Mouse (Mus musculus): ENCODE measurements around the gene Shld1. TPM values are rescaled to one million over a fixed set of nuclear protein-coding genes. Genes with fewer than 3 reads are reported as not detected.

Gene Shld1
- total RNA-seq, 2 experiments from 2014 or later: 6.2 to 6.9 TPM

GRCm38 (mm10) chr2:132716154-132716553 is 29.4 kb downstream of the Shld1 start:
- peak; percentile 71 for DNase-seq
- TF ChIP-seq CTCF (IDR thresholded peaks at IDR 0.05): peak; percentile 81
- Histone ChIP-seq H3K27ac (peak overlapping the region; percentile 61), H3K4me3 (no peak overlapping the region)
- intact Hi-C loops (cut with DNase I): loop anchor here (1.0 kb wide), 1 partner anchor 200 kb away; no protein-coding TSS in a partner anchor

- H3K27ac ChIP-seq: peak overlapping the region; percentile 61; the same call in 1 of the 2 replicates
- TF ChIP-seq CTCF (IDR thresholded peaks at IDR 0.05): no peak
- intact Hi-C loops (cut with DNase I): loop anchor here (1.0 kb wide), 1 partner anchor 201 kb away; no protein-coding TSS in a partner anchor
- H3K4me3 ChIP-seq: no peak overlapping the region
- DNase-seq: no peak
Measured at GRCm38 (mm10) chr2:132716901-132717536, 30.3 kb downstream of the Shld1 start.

GRCm38 (mm10) chr2:132717537-132717912 is 30.8 kb downstream of the Shld1 start:
- no peak for DNase-seq
- H3K4me3 ChIP-seq: no peak overlapping the region
- intact Hi-C loops (cut with DNase I): no loop called here
- TF ChIP-seq CTCF (IDR thresholded peaks at IDR 0.05): no peak
- no peak overlapping the region for H3K27ac ChIP-seq

DNA sequence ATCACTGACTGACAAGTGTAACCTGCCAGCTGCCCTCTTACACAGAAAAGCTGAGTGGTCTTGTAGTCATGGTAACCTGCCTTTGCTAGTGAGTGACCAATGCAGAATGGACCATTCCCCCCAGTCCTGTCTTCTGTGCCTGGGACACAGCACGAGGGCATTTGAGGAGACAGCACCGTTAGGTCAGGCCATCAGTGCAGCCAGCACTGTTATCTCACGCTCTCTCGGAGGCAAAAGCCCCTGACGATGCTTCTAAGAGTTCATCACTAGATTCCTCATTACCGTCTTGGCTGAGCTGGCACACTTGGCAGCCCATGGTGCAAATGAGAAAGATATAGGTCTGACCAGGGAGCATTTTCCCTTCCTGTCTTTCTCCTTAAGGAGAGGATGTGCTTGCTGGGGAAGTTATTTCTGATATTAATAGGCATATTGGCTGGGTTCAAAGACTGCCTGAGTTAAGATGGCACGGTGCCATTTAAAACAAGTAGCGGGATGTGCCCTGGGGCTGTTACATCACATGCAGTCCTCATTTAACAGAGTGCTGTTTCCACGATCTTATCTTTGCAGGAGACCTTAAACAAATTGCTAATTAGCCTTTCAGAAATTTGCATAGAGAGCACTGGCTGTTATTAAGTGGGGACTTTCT is 34.3 kb downstream of the Shld1 start:
- DNase-seq: no peak
- intact Hi-C loops (cut with DNase I): no loop called here
- no peak for TF ChIP-seq CTCF (IDR thresholded peaks at IDR 0.05)
- H3K4me3 ChIP-seq: no peak overlapping the region
- no peak overlapping the region for H3K27ac ChIP-seq

DNA sequence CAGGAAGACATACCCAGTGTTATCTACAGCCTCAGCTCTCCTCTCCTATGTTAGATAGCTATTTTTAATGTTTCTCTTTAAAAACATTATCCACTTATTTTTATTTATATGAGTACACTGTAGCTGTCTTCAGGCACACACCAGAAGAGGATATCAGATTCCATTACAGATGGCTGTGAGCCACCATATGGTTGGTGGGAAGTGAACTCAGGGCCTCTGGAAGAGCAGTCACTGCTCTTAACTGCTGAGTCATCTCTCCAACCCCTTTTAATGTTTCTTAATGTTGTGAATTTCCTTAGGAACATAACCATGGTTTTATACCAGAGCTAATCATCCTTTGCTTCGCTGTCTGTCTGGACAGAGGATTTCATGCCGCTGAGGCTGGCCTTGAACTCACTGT is 35.1 kb downstream of the Shld1 start:
- no peak overlapping the region for H3K27ac ChIP-seq
- no peak for TF ChIP-seq CTCF (IDR thresholded peaks at IDR 0.05)
- no peak for DNase-seq
- intact Hi-C loops (cut with DNase I): no loop called here
- H3K4me3 ChIP-seq: no peak overlapping the region

GRCm38 (mm10) chr2:132723958-132724431 is 37.3 kb downstream of the Shld1 start:
- intact Hi-C loops (cut with DNase I): no loop called here
- DNase-seq: no peak
- Histone ChIP-seq H3K4me3 (no peak overlapping the region), H3K27ac (no peak overlapping the region)
- no peak for TF ChIP-seq CTCF (IDR thresholded peaks at IDR 0.05)

DNA sequence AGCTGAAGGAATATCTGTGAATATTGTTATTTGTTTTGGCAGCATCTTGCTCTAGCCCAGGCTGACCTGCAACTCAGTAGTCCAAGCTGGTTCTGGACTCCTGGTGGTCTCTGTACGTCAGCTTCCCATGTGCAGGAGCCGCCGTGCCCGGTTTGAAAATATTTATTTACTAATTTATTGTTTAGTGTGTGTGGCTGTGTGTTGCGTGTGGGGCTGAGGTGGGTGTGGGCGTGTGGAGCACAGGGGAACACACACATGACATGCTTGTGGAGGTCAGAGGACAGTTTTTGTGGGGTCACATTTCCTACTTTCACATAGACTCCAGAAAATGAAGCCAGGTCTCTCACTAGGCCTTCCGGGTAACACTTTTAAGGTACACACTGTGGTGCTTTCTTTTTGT is 37.8 kb downstream of the Shld1 start:
- intact Hi-C loops (cut with DNase I): no loop called here
- Histone ChIP-seq H3K4me3 (no peak overlapping the region), H3K27ac (no peak overlapping the region)
- TF ChIP-seq CTCF (IDR thresholded peaks at IDR 0.05): no peak
- no peak for DNase-seq

- intact Hi-C loops (cut with DNase I): no loop called here
- DNase-seq: no peak
- H3K4me3 ChIP-seq: no peak overlapping the region
- no peak overlapping the region for H3K27ac ChIP-seq
- no peak for TF ChIP-seq CTCF (IDR thresholded peaks at IDR 0.05)
Measured at GRCm38 (mm10) chr2:132725376-132725905, 38.7 kb downstream of the Shld1 start.

- no peak overlapping the region for H3K4me3 ChIP-seq
- intact Hi-C loops (cut with DNase I): no loop called here
- no peak for TF ChIP-seq CTCF (IDR thresholded peaks at IDR 0.05)
- no peak for DNase-seq
- no peak overlapping the region for H3K27ac ChIP-seq
Measured at GRCm38 (mm10) chr2:132726156-132726555, 39.4 kb downstream of the Shld1 start.

- no peak overlapping the region for H3K4me3 ChIP-seq
- intact Hi-C loops (cut with DNase I): no loop called here
- no peak for TF ChIP-seq CTCF (IDR thresholded peaks at IDR 0.05)
- DNase-seq: no peak
- no peak overlapping the region for H3K27ac ChIP-seq
Measured at GRCm38 (mm10) chr2:132732940-132733339, 46.2 kb downstream of the Shld1 start.

GRCm38 (mm10) chr2:132733603-132734573 is 47.2 kb downstream of the Shld1 start:
- DNase-seq: no peak
- Histone ChIP-seq H3K4me3 (no peak overlapping the region), H3K27ac (no peak overlapping the region)
- no peak for TF ChIP-seq CTCF (IDR thresholded peaks at IDR 0.05)
- intact Hi-C loops (cut with DNase I): no loop called here

DNA sequence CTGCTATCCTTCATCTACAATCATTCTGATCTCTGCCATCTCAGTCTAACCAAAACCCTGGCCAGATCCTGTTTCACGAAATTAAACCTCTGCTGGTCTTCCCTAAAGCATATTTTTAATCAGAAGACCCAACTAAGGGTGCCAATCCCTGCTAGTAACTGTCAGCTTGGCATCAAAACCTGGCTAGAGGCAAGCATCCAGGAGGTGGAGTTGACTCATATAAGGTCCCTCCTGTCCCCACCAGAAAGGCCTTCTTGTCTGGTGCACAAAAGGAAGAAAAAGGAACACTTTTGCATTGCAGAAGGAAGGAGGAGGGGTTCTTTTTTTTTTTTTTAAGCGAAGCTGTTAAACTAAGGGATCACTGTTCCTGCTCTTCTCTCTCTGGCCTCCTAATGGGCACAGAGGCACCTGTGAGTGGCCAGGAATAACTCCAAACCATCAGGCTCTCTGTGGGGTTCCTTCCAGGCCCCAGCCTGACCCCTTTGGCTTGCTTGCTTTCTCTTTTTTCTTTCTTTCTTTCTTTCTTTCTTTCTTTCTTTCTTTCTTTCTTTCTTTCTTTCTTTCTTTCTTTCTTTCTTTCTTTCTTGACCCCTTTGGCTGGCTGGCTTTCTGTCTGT is 52.2 kb downstream of the Shld1 start:
- TF ChIP-seq CTCF (IDR thresholded peaks at IDR 0.05): no peak
- intact Hi-C loops (cut with DNase I): no loop called here
- no peak overlapping the region for H3K4me3 ChIP-seq

More for the DNA sequence above, 52.2 kb downstream of the Shld1 start:
- no peak for DNase-seq
- H3K27ac ChIP-seq: no peak overlapping the region

All from gastrocnemius, adult 2 months (tissue).